1 mouse cellular context compared by ENCODE assay signal in the genomic region with DNA sequence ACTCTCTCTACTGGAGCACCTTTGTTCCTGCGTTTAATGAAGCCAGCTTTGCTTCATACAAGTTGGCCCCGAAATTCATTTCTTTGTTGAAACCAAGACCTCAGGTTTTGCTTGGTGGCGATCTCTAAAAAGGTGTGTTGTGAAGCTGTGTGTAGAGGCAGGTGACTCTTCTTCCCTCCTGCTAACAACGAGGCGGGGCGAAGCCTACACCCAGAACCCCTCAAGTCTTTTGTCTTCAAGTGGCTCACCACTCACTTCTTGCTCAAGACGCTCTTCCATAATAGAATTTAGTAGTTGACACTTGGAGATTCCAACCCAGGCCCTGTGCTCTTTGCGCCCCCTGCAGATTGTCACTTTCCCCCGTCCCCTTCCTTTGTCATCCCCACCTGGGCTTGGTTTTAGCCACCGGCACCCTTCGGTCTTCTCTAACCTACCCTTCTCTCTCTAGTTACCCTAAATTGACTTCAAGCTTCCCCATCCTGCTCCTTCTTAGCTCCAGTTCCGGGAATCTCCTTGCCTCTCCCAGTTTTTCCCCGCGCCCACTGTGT.
TF ChIP-seq lines count a peak whose summit lies in the region.

No protein-coding gene starts in this region.

TF ChIP-seq in CH12.LX, 34 proteins besides CTCF, POLR2A, EP300 and RAD21 (continued from another document):
- no peak for TF ChIP-seq ZMIZ1 (IDR thresholded peaks at IDR 0.05; ENCODE audit: low read depth, low read length)
- no peak for TF ChIP-seq JUN (IDR thresholded peaks at IDR 0.05; ENCODE audit: insufficient read depth, low read depth, low read length)
- TF ChIP-seq GABPA (IDR thresholded peaks at IDR 0.05; ENCODE audit: insufficient replicate concordance, low read depth, low read length): no peak
- TF ChIP-seq HCFC1 (IDR thresholded peaks at IDR 0.05; ENCODE audit: low read depth, low read length): no peak
